Mouse (Mus musculus): ENCODE measurements at regions not wholly inside any gene's neighbourhood (a gene's known extent, or its start where the extent isn't known, plus 50 kb on each side); places are given as distances from the start of the nearest gene placed in this dataset.

- 86% methylated on average over 11 of the region's 11 CpGs for WGBS
- Histone ChIP-seq H3K4me3 (ENCODE audit: extremely low read depth, insufficient read depth, insufficient read length) (no peak overlapping the region), H3K36me3 (ENCODE audit: control insufficient read depth, insufficient read depth, low read length) (no peaks in the 10 kb centered on the region), H3K27me3 (ENCODE audit: control insufficient read depth, insufficient read depth, low read length) (no peaks in the 10 kb centered on the region), H3K27ac (ENCODE audit: insufficient read depth, low read length) (no peak overlapping the region), H3K4me1 (ENCODE audit: control insufficient read depth, insufficient read depth, insufficient read length) (no peaks in the 10 kb centered on the region; the same call in none of the 2 replicates)
- TF ChIP-seq POLR2A (IDR thresholded peaks at IDR 0.05; ENCODE audit: low read depth, low read length) (no peak), CTCF (IDR thresholded peaks at IDR 0.05; ENCODE audit: extremely low read depth, insufficient read depth, insufficient read length, insufficient replicate concordance) (no peak)
- DNase-seq (ENCODE audit: low read depth in 1 of 2, low spot score in 2 of 2): no peak
Observed at GRCm38 (mm10) chr1:43882576-43882975, 50.9 kb upstream of the Tpp2 start.

DNA sequence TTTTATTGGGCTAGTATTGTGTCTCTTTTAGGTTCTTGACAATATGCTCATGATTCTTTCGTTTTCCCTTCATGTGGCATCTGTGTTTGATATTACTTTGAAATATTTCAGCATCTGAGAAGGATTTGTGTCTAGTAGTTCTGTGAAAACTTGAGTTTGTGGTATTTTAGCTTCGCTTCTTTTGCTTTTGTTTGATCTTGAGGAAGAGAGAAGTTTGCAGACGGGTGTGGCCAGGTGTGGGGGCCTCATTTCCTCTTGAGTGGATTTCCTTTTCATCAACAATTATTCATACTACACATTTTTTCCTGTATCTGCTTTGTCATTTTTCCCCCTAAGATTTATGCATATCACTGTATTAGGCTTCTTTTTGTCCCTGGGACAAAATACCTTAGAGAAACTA is 52.8 kb upstream of the Uxs1 start:
- WGBS: 30% methylated on average over 3 of the region's 3 CpGs
- peak; percentile 10 to 44 for DNase-seq (ENCODE audit: low read depth in 1 of 2, low spot score in 2 of 2)
- TF ChIP-seq POLR2A (IDR thresholded peaks at IDR 0.05; ENCODE audit: low read depth, low read length) (no peak), CTCF (IDR thresholded peaks at IDR 0.05; ENCODE audit: extremely low read depth, insufficient read depth, insufficient read length, insufficient replicate concordance) (no peak)

GRCm38 (mm10) chr1:43879896-43880295 is 52.3 kb upstream of the Uxs1 start:
- Histone ChIP-seq H3K36me3 (ENCODE audit: control insufficient read depth, insufficient read depth, low read length) (no peaks in the 10 kb centered on the region), H3K27ac (ENCODE audit: insufficient read depth, low read length) (no peak overlapping the region), H3K27me3 (ENCODE audit: control insufficient read depth, insufficient read depth, low read length) (no peaks in the 10 kb centered on the region), H3K4me3 (ENCODE audit: extremely low read depth, insufficient read depth, insufficient read length) (no peak overlapping the region), H3K4me1 (ENCODE audit: control insufficient read depth, insufficient read depth, insufficient read length) (no peaks in the 10 kb centered on the region; the same call in none of the 2 replicates)
- 56% methylated on average over 4 of the region's 4 CpGs for WGBS
- DNase-seq (ENCODE audit: low read depth in 1 of 2, low spot score in 2 of 2): no peak
- TF ChIP-seq CTCF (IDR thresholded peaks at IDR 0.05; ENCODE audit: extremely low read depth, insufficient read depth, insufficient read length, insufficient replicate concordance) (no peak), POLR2A (IDR thresholded peaks at IDR 0.05; ENCODE audit: low read depth, low read length) (no peak)

More for the DNA sequence above, 52.8 kb upstream of the Uxs1 start:
- Histone ChIP-seq H3K36me3 (ENCODE audit: control insufficient read depth, insufficient read depth, low read length) (no peaks in the 10 kb centered on the region), H3K27me3 (ENCODE audit: control insufficient read depth, insufficient read depth, low read length) (no peaks in the 10 kb centered on the region), H3K4me1 (ENCODE audit: control insufficient read depth, insufficient read depth, insufficient read length) (no peaks in the 10 kb centered on the region; the same call in none of the 2 replicates), H3K27ac (ENCODE audit: insufficient read depth, low read length) (no peak overlapping the region), H3K4me3 (ENCODE audit: extremely low read depth, insufficient read depth, insufficient read length) (no peak overlapping the region)

- Histone ChIP-seq H3K4me1 (ENCODE audit: control insufficient read depth, insufficient read depth, insufficient read length) (no peaks in the 10 kb centered on the region; the same call in none of the 2 replicates), H3K4me3 (ENCODE audit: extremely low read depth, insufficient read depth, insufficient read length) (no peak overlapping the region), H3K27me3 (ENCODE audit: control insufficient read depth, insufficient read depth, low read length) (no peaks in the 10 kb centered on the region), H3K27ac (ENCODE audit: insufficient read depth, low read length) (no peak overlapping the region), H3K36me3 (ENCODE audit: control insufficient read depth, insufficient read depth, low read length) (no peaks in the 10 kb centered on the region)
- WGBS: 84% methylated on average over 8 of the region's 8 CpGs
- no peak for DNase-seq (ENCODE audit: low read depth in 1 of 2, low spot score in 2 of 2)
- TF ChIP-seq CTCF (IDR thresholded peaks at IDR 0.05; ENCODE audit: extremely low read depth, insufficient read depth, insufficient read length, insufficient replicate concordance): no peak
Observed at GRCm38 (mm10) chr1:43879163-43879562, 51.6 kb upstream of the Uxs1 start.

- TF ChIP-seq POLR2A (IDR thresholded peaks at IDR 0.05; ENCODE audit: low read depth, low read length) (no peak), CTCF (IDR thresholded peaks at IDR 0.05; ENCODE audit: extremely low read depth, insufficient read depth, insufficient read length, insufficient replicate concordance) (no peak)
- no peak overlapping the region for H3K27ac ChIP-seq (ENCODE audit: insufficient read depth, low read length)
- H3K4me1 ChIP-seq (ENCODE audit: control insufficient read depth, insufficient read depth, insufficient read length): no peaks in the 10 kb centered on the region; the same call in none of the 2 replicates
- no peaks in the 10 kb centered on the region for H3K36me3 ChIP-seq (ENCODE audit: control insufficient read depth, insufficient read depth, low read length)
- no peak for DNase-seq (ENCODE audit: low read depth in 1 of 2, low spot score in 2 of 2)
- WGBS: 88% methylated on average over 2 of the region's 2 CpGs
- no peak overlapping the region for H3K4me3 ChIP-seq (ENCODE audit: extremely low read depth, insufficient read depth, insufficient read length)
- no peaks in the 10 kb centered on the region for H3K27me3 ChIP-seq (ENCODE audit: control insufficient read depth, insufficient read depth, low read length)
Observed at GRCm38 (mm10) chr1:43878163-43878562, 50.6 kb upstream of the Uxs1 start.

DNA sequence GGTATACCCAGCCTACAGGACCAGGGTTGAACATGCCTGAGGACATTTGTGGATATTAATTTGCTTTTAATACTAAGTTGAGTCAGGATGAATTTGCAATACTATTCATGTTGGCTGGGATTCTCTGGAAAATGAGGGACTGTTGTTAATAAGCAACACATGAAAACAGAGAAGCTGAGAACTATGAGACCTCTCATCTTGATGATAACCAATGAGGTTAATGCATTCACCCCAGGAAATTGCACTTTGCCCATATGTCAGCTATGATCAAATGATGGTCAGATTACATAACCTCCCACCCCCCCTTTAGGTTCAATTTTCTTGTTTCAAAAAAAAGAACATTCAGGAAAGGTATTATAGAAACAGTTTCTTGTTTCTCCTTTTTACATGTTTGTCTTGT is 50.1 kb upstream of the Uxs1 start:
- TF ChIP-seq CTCF (IDR thresholded peaks at IDR 0.05; ENCODE audit: extremely low read depth, insufficient read depth, insufficient read length, insufficient replicate concordance): no peak
- TF ChIP-seq POLR2A (IDR thresholded peaks at IDR 0.05; ENCODE audit: low read depth, low read length): no peak
- no peaks in the 10 kb centered on the region for H3K36me3 ChIP-seq (ENCODE audit: control insufficient read depth, insufficient read depth, low read length)
- H3K4me1 ChIP-seq (ENCODE audit: control insufficient read depth, insufficient read depth, insufficient read length): no peaks in the 10 kb centered on the region; the same call in none of the 2 replicates
- no peak overlapping the region for H3K4me3 ChIP-seq (ENCODE audit: extremely low read depth, insufficient read depth, insufficient read length)
- no peak for DNase-seq (ENCODE audit: low read depth in 1 of 2, low spot score in 2 of 2)
- no peaks in the 10 kb centered on the region for H3K27me3 ChIP-seq (ENCODE audit: control insufficient read depth, insufficient read depth, low read length)
- no peak overlapping the region for H3K27ac ChIP-seq (ENCODE audit: insufficient read depth, low read length)

Measured in spleen, adult 2 months (tissue).